Mouse (Mus musculus) heart, adult 2 months (tissue): ENCODE measurements at regions not wholly inside any gene's neighbourhood (a gene's known extent, or its start where the extent isn't known, plus 50 kb on each side); places are given as distances from the start of the nearest gene placed in this dataset.

ENCODE experiments used
- CTCF ChIP-seq: fragments of 200-600 bp; IDR thresholded peaks from 2 replicates; pipeline ENCODE4 v1.8.1; 2022; ENCODE audit warnings: antibody characterized with exemption, mild to moderate bottlenecking, moderate library complexity
- POLR2A ChIP-seq: fragments of 200-500 bp; IDR thresholded peaks from 2 replicates; pipeline ENCODE4 v1.6.1; 2011; ENCODE audit warnings: mild to moderate bottlenecking, low read depth, low read length, control low read depth; ENCODE audit not compliant: insufficient read depth

DNA sequence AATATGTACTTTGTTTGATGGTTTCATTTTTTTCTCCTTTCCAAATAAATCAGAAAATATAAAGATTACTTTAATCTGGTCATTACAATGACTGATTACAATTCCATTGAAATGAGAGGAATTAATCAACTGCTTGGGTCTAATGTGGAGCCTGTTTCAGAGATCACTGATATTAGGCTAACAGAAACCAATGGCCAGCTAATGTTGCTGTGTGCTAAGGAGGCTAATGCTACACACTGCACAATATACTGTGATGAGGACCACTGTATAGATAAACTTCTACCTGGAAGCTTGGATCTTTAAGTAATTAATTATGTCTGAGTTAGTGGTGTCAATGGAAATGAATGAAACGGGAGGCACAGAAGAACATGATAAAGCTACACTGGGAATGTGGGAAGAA lies 284.6 kb upstream of the Dab2 start:
- TF ChIP-seq POLR2A (no peak), CTCF (no peak)
